Mouse (Mus musculus): ENCODE measurements at regions not wholly inside any gene's neighbourhood (a gene's known extent, or its start where the extent isn't known, plus 50 kb on each side); places are given as distances from the start of the nearest gene placed in this dataset.
"Not testable (repeated sequence)": the region's sequence is repeated elsewhere in the genome, so short reads cannot be mapped to it uniquely, and the experiment has no call there.

DNA sequence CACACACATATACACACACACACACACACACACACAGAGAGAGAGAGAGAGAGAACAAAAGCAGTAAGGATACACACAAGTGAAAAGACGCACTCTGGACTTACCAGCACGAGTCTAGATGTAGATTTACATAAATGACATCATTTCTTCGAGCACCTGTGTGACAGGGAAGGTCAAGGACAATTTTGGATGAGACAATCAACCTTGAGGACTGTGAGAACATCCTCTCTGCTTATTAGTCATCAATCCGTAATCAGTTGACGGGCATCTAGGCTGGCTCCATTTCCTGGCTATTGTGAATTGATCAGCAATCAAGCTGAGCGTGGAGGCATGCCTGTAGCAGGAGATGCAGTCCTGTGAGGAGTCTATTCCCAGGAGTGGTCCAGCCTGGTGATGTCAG lies 293.7 kb downstream of the Gadd45g start:
- no peaks in the 10 kb centered on the region for H3K36me3 ChIP-seq (ENCODE audit: control insufficient read depth, insufficient read depth, low read length)
- H3K9me3 ChIP-seq (ENCODE audit: control insufficient read depth, low read length) = no peaks in the 10 kb centered on the region
- no peak overlapping the region for H3K4me3 ChIP-seq (ENCODE audit: low read depth, low read length)
- DNase-seq (ENCODE audit: low spot score) (no peak), ATAC-seq (ENCODE audit: insufficient read depth, low FRiP score, low TSS enrichment) (no peak)
- no peak overlapping the region for H3K4me2 ChIP-seq (ENCODE audit: low read depth)
- no peaks in the 10 kb centered on the region for H3K4me1 ChIP-seq (ENCODE audit: control insufficient read depth, insufficient read depth, low read length)
- no peaks in the 10 kb centered on the region for H3K27me3 ChIP-seq (ENCODE audit: control insufficient read depth, insufficient read depth, low read length)
- no peak overlapping the region for H3K27ac ChIP-seq (ENCODE audit: low read depth, low read length)
- no peak overlapping the region for H3K9ac ChIP-seq (ENCODE audit: low read length)
- 80% methylated on average over 6 of the region's 6 CpGs for WGBS

DNA sequence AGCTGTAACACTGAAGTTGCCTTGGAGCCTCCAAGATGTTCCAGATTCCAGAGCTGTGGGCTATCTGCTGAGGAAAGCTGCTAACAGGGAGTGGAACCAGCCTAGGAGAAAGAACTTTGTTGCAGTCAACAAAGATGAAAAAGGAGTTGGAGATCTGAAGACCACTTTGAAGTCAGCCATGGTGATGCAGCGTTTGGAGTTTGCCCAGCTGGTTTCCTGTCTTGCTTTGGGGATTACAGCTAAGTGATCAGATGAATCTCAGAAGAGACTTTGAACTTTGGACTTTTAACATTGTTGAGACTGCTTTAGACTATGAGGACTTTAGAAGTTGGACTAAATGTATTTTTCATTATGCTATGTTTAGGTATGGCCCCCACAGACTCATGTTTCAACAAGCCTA lies 297.6 kb downstream of the Gadd45g start:
- not testable (repeated sequence) for H3K36me3 ChIP-seq (ENCODE audit: control insufficient read depth, insufficient read depth, low read length); H3K9me3 ChIP-seq (ENCODE audit: control insufficient read depth, low read length); H3K27me3 ChIP-seq (ENCODE audit: control insufficient read depth, insufficient read depth, low read length); H3K9ac ChIP-seq (ENCODE audit: low read length); ATAC-seq (ENCODE audit: insufficient read depth, low FRiP score, low TSS enrichment); DNase-seq (ENCODE audit: low spot score); H3K4me3 ChIP-seq (ENCODE audit: low read depth, low read length); H3K4me2 ChIP-seq (ENCODE audit: low read depth); H3K4me1 ChIP-seq (ENCODE audit: control insufficient read depth, insufficient read depth, low read length); H3K27ac ChIP-seq (ENCODE audit: low read depth, low read length)
- 81% methylated on average over 1 of the region's 1 CpGs for WGBS

DNA sequence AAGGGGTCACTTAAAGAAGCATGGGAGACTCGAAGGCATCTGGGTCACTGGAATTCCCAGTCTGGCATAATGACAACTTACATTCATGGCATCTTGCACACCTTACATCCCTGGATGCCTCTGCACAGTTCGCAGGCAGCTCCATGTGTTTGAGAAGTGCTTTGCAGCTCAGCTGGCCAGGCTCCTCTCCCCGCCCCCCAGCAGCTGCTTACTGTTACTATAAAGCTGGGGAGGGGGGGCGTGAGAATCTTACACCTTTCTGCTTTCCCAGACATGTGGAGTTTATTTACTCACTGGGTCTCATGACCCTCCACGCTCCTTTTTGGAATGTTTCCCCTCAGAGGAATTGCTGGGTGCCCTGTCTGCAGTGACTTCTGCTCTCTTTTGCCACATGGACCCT lies 299.4 kb downstream of the Gadd45g start:
- no peaks in the 10 kb centered on the region for H3K9me3 ChIP-seq (ENCODE audit: control insufficient read depth, low read length)
- no peak overlapping the region for H3K9ac ChIP-seq (ENCODE audit: low read length)
- H3K4me3 ChIP-seq (ENCODE audit: low read depth, low read length) = no peak overlapping the region
- no peak overlapping the region for H3K27ac ChIP-seq (ENCODE audit: low read depth, low read length)
- no peaks in the 10 kb centered on the region for H3K4me1 ChIP-seq (ENCODE audit: control insufficient read depth, insufficient read depth, low read length)
- H3K27me3 ChIP-seq (ENCODE audit: control insufficient read depth, insufficient read depth, low read length) = no peaks in the 10 kb centered on the region
- H3K4me2 ChIP-seq (ENCODE audit: low read depth) = no peak overlapping the region
- H3K36me3 ChIP-seq (ENCODE audit: control insufficient read depth, insufficient read depth, low read length) = no peaks in the 10 kb centered on the region
- DNase-seq (ENCODE audit: low spot score) (no peak), ATAC-seq (ENCODE audit: insufficient read depth, low FRiP score, low TSS enrichment) (no peak)
- 70% methylated on average over 5 of the region's 5 CpGs for WGBS

DNA sequence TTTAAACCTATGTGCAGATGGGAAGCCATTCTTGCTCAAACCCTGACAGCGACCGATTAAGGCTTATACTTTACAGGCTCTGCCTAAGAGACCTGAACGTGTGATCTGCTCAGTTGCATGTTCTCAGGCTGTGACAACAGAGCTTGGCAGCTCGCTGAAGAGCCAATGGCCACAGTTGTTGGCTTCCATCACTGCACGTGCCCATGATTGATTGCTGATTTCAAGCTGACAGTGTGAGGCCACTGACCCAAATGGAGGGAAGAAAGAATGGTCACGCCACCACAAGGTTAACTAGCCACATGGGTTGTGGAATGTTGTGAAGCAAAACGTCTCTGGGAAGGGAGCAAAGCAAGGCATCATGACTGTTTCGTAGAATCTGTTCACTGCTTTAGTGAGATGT lies 303.8 kb downstream of the Gadd45g start:
- no peak overlapping the region for H3K27ac ChIP-seq (ENCODE audit: low read depth, low read length)
- H3K4me1 ChIP-seq (ENCODE audit: control insufficient read depth, insufficient read depth, low read length) = peaks cover 4% of the 10 kb centered on the region; the same call in 1 of the 2 replicates
- WGBS = 86% methylated on average over 8 of the region's 8 CpGs

DNA sequence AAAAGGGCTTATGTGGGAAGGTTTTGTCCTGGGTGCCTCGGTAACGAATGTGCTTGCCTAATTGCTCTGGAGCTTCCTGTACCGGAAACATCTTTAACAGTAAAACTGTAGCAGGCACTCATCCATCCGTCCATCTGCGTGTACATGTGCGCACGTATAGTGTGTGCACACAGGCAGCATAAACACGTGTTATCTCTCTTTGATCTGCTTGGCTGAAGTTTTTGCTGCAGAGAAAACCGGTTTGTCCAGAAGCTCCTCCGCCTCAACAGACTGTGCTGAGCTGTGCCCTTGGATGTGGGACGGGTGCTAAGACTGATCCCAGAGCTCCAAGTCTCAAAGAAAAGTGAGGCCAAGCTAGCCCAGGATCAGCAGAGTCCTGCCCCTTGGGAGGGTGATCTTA lies 305.3 kb downstream of the Gadd45g start:
- H3K9me3 ChIP-seq (ENCODE audit: control insufficient read depth, low read length) = no peaks in the 10 kb centered on the region
- ATAC-seq (ENCODE audit: insufficient read depth, low FRiP score, low TSS enrichment) (no peak), DNase-seq (ENCODE audit: low spot score) (no peak)
- H3K9ac ChIP-seq (ENCODE audit: low read length) = no peak overlapping the region
- H3K27ac ChIP-seq (ENCODE audit: low read depth, low read length) = no peak overlapping the region
- H3K27me3 ChIP-seq (ENCODE audit: control insufficient read depth, insufficient read depth, low read length) = no peaks in the 10 kb centered on the region
- H3K4me2 ChIP-seq (ENCODE audit: low read depth) = no peak overlapping the region
- WGBS = 87% methylated on average over 11 of the region's 11 CpGs
- H3K36me3 ChIP-seq (ENCODE audit: control insufficient read depth, insufficient read depth, low read length) = no peaks in the 10 kb centered on the region
- H3K4me3 ChIP-seq (ENCODE audit: low read depth, low read length) = no peak overlapping the region
- peaks cover 4% of the 10 kb centered on the region; the same call in 1 of the 2 replicates for H3K4me1 ChIP-seq (ENCODE audit: control insufficient read depth, insufficient read depth, low read length)

More for the DNA sequence above, 303.8 kb downstream of the Gadd45g start:
- no peak overlapping the region for H3K4me3 ChIP-seq (ENCODE audit: low read depth, low read length)
- no peak for DNase-seq (ENCODE audit: low spot score)
- no peak overlapping the region for H3K4me2 ChIP-seq (ENCODE audit: low read depth)
- no peaks in the 10 kb centered on the region for H3K9me3 ChIP-seq (ENCODE audit: control insufficient read depth, low read length)
- H3K9ac ChIP-seq (ENCODE audit: low read length) = no peak overlapping the region
- H3K36me3 ChIP-seq (ENCODE audit: control insufficient read depth, insufficient read depth, low read length) = no peaks in the 10 kb centered on the region
- H3K27me3 ChIP-seq (ENCODE audit: control insufficient read depth, insufficient read depth, low read length) = no peaks in the 10 kb centered on the region
- no peak for ATAC-seq (ENCODE audit: insufficient read depth, low FRiP score, low TSS enrichment)

DNA sequence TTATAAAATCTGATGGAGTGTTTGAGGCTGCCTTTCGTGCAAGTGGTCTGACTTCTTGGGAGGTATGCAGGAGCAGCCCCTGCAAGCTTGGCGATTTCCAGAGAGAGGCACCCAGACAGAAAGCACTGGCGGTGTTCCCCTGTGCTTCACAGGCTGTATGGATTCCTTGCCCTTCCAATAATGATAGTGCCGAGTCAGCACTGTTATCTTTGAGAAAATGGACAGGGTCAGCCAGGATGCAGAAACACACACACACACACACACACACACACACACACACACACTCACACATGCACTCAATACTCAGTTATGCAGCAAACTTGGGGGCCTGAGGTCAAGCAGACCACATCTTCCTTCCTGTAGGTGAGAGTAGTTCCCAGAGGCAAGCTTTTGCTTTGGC lies 305.7 kb downstream of the Gadd45g start:
- H3K9me3 ChIP-seq (ENCODE audit: control insufficient read depth, low read length) = no peaks in the 10 kb centered on the region
- ATAC-seq (ENCODE audit: insufficient read depth, low FRiP score, low TSS enrichment) (no peak), DNase-seq (ENCODE audit: low spot score) (no peak)
- H3K9ac ChIP-seq (ENCODE audit: low read length) = no peak overlapping the region
- H3K27ac ChIP-seq (ENCODE audit: low read depth, low read length) = no peak overlapping the region
- 48% methylated on average over 4 of the region's 4 CpGs for WGBS
- no peaks in the 10 kb centered on the region for H3K27me3 ChIP-seq (ENCODE audit: control insufficient read depth, insufficient read depth, low read length)
- no peaks in the 10 kb centered on the region for H3K36me3 ChIP-seq (ENCODE audit: control insufficient read depth, insufficient read depth, low read length)
- no peak overlapping the region for H3K4me2 ChIP-seq (ENCODE audit: low read depth)
- peaks cover 4% of the 10 kb centered on the region; the same call in 1 of the 2 replicates for H3K4me1 ChIP-seq (ENCODE audit: control insufficient read depth, insufficient read depth, low read length)
- H3K4me3 ChIP-seq (ENCODE audit: low read depth, low read length) = no peak overlapping the region

DNA sequence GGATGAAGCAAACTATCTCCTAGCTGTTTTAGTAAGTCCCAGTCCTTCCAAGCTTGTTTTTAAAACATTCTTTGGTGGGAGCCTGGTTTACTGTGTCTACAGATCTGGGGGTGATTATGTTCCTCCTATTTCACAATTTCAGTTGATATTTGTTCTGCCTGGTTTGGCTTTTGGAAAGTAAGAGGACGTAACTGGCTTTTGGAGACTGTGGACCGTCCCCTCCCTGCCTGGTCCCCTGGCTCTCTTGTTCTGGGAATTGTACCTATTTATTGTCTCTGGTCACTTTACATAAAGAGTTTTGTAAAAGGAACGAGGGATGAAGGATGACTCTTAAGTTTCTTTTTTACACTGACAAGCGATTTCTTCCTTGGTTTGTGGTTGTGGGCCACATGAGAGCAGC lies 306.6 kb downstream of the Gadd45g start:
- no peaks in the 10 kb centered on the region for H3K9me3 ChIP-seq (ENCODE audit: control insufficient read depth, low read length)
- DNase-seq (ENCODE audit: low spot score) (no peak), ATAC-seq (ENCODE audit: insufficient read depth, low FRiP score, low TSS enrichment) (no peak)
- no peak overlapping the region for H3K27ac ChIP-seq (ENCODE audit: low read depth, low read length)
- no peak overlapping the region for H3K4me2 ChIP-seq (ENCODE audit: low read depth)
- WGBS = 72% methylated on average over 4 of the region's 4 CpGs
- no peak overlapping the region for H3K9ac ChIP-seq (ENCODE audit: low read length)
- H3K4me1 ChIP-seq (ENCODE audit: control insufficient read depth, insufficient read depth, low read length) = peaks cover 4% of the 10 kb centered on the region; the same call in 1 of the 2 replicates
- H3K4me3 ChIP-seq (ENCODE audit: low read depth, low read length) = no peak overlapping the region
- no peaks in the 10 kb centered on the region for H3K27me3 ChIP-seq (ENCODE audit: control insufficient read depth, insufficient read depth, low read length)
- H3K36me3 ChIP-seq (ENCODE audit: control insufficient read depth, insufficient read depth, low read length) = no peaks in the 10 kb centered on the region

DNA sequence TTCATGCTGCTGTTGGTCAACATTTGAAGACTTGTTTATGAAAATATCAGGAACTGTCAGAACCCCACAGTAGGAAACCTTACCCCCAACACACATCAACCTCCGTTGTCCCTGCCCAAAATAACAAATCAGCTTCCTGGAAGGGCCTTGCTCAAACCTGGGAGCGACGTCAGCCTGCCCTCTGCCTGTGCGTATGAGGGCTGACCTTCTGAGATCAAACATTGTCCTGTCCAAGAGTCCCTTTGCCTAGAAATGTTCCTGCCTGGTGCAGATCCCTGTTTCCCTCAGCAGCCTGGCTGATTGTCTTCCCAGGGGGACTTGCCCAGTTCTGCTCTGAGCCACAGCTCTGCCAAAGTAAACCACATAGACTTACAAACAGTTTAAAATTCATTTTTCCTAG lies 307.1 kb downstream of the Gadd45g start:
- H3K9ac ChIP-seq (ENCODE audit: low read length) = no peak overlapping the region
- H3K9me3 ChIP-seq (ENCODE audit: control insufficient read depth, low read length) = no peaks in the 10 kb centered on the region
- peaks cover 4% of the 10 kb centered on the region; the same call in 1 of the 2 replicates for H3K4me1 ChIP-seq (ENCODE audit: control insufficient read depth, insufficient read depth, low read length)
- no peak for ATAC-seq (ENCODE audit: insufficient read depth, low FRiP score, low TSS enrichment)
- no peak overlapping the region for H3K4me3 ChIP-seq (ENCODE audit: low read depth, low read length)
- no peaks in the 10 kb centered on the region for H3K36me3 ChIP-seq (ENCODE audit: control insufficient read depth, insufficient read depth, low read length)
- H3K4me2 ChIP-seq (ENCODE audit: low read depth) = no peak overlapping the region
- no peak for DNase-seq (ENCODE audit: low spot score)
- no peak overlapping the region for H3K27ac ChIP-seq (ENCODE audit: low read depth, low read length)
- WGBS = 61% methylated on average over 4 of the region's 4 CpGs
- no peaks in the 10 kb centered on the region for H3K27me3 ChIP-seq (ENCODE audit: control insufficient read depth, insufficient read depth, low read length)

DNA sequence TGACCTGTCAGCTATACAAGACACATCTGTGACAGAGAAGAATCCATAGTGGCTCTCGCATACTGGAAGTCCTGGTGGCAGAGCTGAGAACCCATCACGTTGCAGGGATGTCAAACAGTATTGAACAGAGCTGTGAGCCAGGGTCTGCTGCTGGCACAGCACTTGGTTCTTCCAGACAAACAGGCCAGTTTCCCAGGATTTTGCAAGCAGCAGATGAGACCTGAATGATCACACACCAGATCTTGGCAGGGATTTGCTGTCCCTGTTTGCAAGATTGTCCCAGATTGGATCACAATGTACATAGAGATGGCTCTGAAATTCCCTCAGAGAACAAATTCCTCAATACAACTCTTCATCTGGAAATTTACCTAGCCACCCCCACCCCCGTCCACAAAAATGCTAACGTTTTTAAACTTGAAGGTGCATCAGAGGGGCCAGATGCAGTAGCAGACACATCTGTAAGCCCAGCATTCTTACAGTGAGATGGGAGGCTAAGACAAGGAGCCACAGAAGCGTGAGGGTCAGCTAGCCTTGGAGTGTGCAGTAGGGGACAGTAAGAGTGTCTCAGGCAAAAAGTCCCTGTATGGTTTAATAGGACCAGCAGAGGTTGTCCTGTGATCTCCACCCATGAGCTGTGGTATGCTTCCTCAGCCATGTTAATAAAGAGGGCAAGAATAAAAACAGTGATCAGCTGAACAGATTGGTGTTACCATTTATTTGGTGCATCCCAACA lies 307.8 kb downstream of the Gadd45g start:
- Histone ChIP-seq H3K27ac (ENCODE audit: low read depth, low read length) (no peak overlapping the region), H3K4me1 (ENCODE audit: control insufficient read depth, insufficient read depth, low read length) (peaks cover 4% of the 10 kb centered on the region; the same call in 1 of the 2 replicates), H3K9me3 (ENCODE audit: control insufficient read depth, low read length) (no peaks in the 10 kb centered on the region), H3K9ac (ENCODE audit: low read length) (no peak overlapping the region), H3K4me3 (ENCODE audit: low read depth, low read length) (no peak overlapping the region), H3K27me3 (ENCODE audit: control insufficient read depth, insufficient read depth, low read length) (no peaks in the 10 kb centered on the region), H3K4me2 (ENCODE audit: low read depth) (no peak overlapping the region), H3K36me3 (ENCODE audit: control insufficient read depth, insufficient read depth, low read length) (no peaks in the 10 kb centered on the region)
- WGBS = 75% methylated on average over 5 of the region's 5 CpGs
- DNase-seq (ENCODE audit: low spot score) = no peak
- no peak for ATAC-seq (ENCODE audit: insufficient read depth, low FRiP score, low TSS enrichment)
